ENCODE assay signal across 13 mouse cellular contexts in the genomic region with DNA sequence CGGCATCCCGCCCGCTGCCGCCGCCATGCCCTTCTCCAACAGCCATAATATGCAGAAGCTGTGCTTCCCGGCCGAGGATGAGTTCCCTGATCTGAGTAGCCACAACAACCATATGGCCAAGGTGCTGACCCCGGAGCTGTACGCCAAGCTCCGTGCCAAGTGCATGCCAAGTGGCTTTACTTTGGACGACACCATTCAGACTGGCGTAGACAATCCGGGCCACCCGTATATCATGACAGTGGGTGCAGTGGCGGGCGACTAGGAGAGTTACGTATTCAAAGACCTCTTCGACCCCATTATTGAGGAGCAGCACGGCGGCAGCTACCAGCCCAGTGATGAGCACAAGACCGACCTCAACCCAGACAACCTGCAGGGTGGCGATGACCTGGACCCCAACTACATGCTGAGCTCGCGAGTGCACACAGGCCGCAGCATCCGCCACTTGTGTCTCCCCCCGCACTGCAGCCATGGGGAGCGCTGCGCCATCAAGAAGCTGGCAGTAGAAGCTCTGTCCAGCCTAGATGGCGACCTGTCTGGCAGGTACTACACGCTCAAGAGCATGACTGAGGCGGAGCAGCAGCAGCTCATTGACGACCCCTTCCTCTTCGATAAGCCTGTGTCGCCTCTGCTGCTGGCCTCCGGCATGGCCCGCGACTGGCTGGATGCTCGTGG.
DNase-seq lines count a peak whose midpoint lies in the region; ATAC-seq lines count a peak whose summit lies in the region.
"Had no signal": no experiment of that assay in that cellular context is flagged by ENCODE, and none has a peak within 500 bp of the region (broad histone marks: within the 10 kb centered on the region; RNA-seq: fewer than 3 reads in every experiment).

No protein-coding gene starts in this region.

- H3K4me1 ChIP-seq in forebrain, embryonic 13.5 days: no peaks in the 10 kb centered on the region
- H3K4me1 ChIP-seq in forebrain, embryonic 10.5 days: no peaks in the 10 kb centered on the region
- no peaks in the 10 kb centered on the region for H3K4me1 ChIP-seq in kidney, embryonic 16.5 days (ENCODE audit: insufficient read depth, low read length)
- H3K4me1 ChIP-seq in limb, embryonic 15.5 days: no peaks in the 10 kb centered on the region

- no peak overlapping the region for H3K27ac ChIP-seq in forebrain, embryonic 13.5 days
- no peak overlapping the region for H3K27ac ChIP-seq in forebrain, embryonic 10.5 days
- H3K27ac ChIP-seq in kidney, embryonic 16.5 days (ENCODE audit: low read length): no peak overlapping the region
- H3K27ac ChIP-seq in limb, embryonic 15.5 days: no peak overlapping the region

- ATAC-seq in forebrain, embryonic 13.5 days: 0 out of 2 replicates have a peak, but pooled peaks have one; percentile 10
- ATAC-seq in kidney, embryonic 16.5 days (ENCODE audit: low FRiP score, low TSS enrichment): peak; percentile 54; the same call in 1 of the 2 replicates
- 0 out of 2 replicates have a peak, but pooled peaks have one; percentile 52 for ATAC-seq in limb, embryonic 15.5 days (ENCODE audit: insufficient number of reproducible peaks, low FRiP score, low TSS enrichment, low read depth)

- H3K4me2 ChIP-seq in forebrain, embryonic 13.5 days: no peak overlapping the region
- no peak overlapping the region for H3K4me2 ChIP-seq in kidney, embryonic 16.5 days (replicated peaks; ENCODE audit: low read depth, low read length)
- H3K4me2 ChIP-seq in limb, embryonic 15.5 days: no peak overlapping the region

- no peak for DNase-seq in forebrain, embryonic 10.5 days (ENCODE audit: extremely low spot score, low spot score)
- DNase-seq in kidney, postnatal 14 days: no peak
- peak; percentile 25 for DNase-seq in R1 (ENCODE audit: low read depth, low spot score)
- no peak for DNase-seq in urinary bladder, postnatal 25 days (ENCODE audit: low spot score)
- DNase-seq in spleen, adult 12 weeks (ENCODE audit: low spot score): no peak
- DNase-seq: kidney, adult 9 months; lung, adult 18-20 months; retina, postnatal 1 day; thymus, postnatal 14 days had no signal

- no peak overlapping the region for H3K9ac ChIP-seq in forebrain, embryonic 13.5 days
- no peak overlapping the region for H3K9ac ChIP-seq in kidney, embryonic 16.5 days (replicated peaks; ENCODE audit: low read length)
- no peak overlapping the region for H3K9ac ChIP-seq in limb, embryonic 15.5 days

- no peaks in the 10 kb centered on the region for H3K36me3 ChIP-seq in forebrain, embryonic 13.5 days (ENCODE audit: poor library complexity, severe bottlenecking)
- no peaks in the 10 kb centered on the region for H3K36me3 ChIP-seq in forebrain, embryonic 10.5 days (replicated peaks)
- no peaks in the 10 kb centered on the region for H3K36me3 ChIP-seq in kidney, embryonic 16.5 days (ENCODE audit: insufficient read depth, low read length)
- no peaks in the 10 kb centered on the region for H3K36me3 ChIP-seq in limb, embryonic 15.5 days

- H3K9me3 ChIP-seq in forebrain, embryonic 13.5 days (replicated peaks): peaks cover 55% of the 10 kb centered on the region
- peaks cover 93% of the 10 kb centered on the region for H3K9me3 ChIP-seq in forebrain, embryonic 10.5 days
- peaks cover 54% of the 10 kb centered on the region for H3K9me3 ChIP-seq in kidney, embryonic 16.5 days (ENCODE audit: low read length)
- peaks cover 48% of the 10 kb centered on the region for H3K9me3 ChIP-seq in limb, embryonic 15.5 days

- H3K27me3 ChIP-seq in forebrain, embryonic 13.5 days: no peaks in the 10 kb centered on the region
- no peaks in the 10 kb centered on the region for H3K27me3 ChIP-seq in forebrain, embryonic 10.5 days (ENCODE audit: poor library complexity, severe bottlenecking)
- H3K27me3 ChIP-seq in kidney, embryonic 16.5 days (ENCODE audit: insufficient read depth, low read length): no peaks in the 10 kb centered on the region
- H3K27me3 ChIP-seq in limb, embryonic 15.5 days: no peaks in the 10 kb centered on the region

- no peak overlapping the region for H3K4me3 ChIP-seq in forebrain, embryonic 13.5 days
- no peak overlapping the region for H3K4me3 ChIP-seq in forebrain, embryonic 10.5 days
- H3K4me3 ChIP-seq in kidney, embryonic 16.5 days (ENCODE audit: low read length): no peak overlapping the region
- no peak overlapping the region for H3K4me3 ChIP-seq in limb, embryonic 15.5 days
- H3K4me3 ChIP-seq: myocyte had no signal

- 94% methylated on average over 39 of the region's 39 CpGs for WGBS in forebrain, embryonic 13.5 days
- WGBS in forebrain, embryonic 10.5 days: 93% methylated on average over 39 of the region's 39 CpGs
- WGBS in kidney, embryonic 16.5 days: 95% methylated on average over 39 of the region's 39 CpGs
- 95% methylated on average over 39 of the region's 39 CpGs for WGBS in limb, embryonic 15.5 days
